Mouse (Mus musculus): ENCODE measurements around the gene Parp3.

The Parp3 gene

GRCm38 (mm10) chr9:106456325-106457162 lies 20.2 kb downstream of the Parp3 start:
- no peak for DNase-seq

GRCm38 (mm10) chr9:106454888-106455681 lies 21.7 kb downstream of the Parp3 start:
- no peak for DNase-seq

- DNase-seq, result no peak
These were observed 22.5 kb downstream of the Parp3 start for GRCm38 (mm10) chr9:106454071-106454761.

GRCm38 (mm10) chr9:106453271-106454070 lies 23.3 kb downstream of the Parp3 start, which contains the start of gene Pcbp4:
Pcbp4 (plus strand) TSS chr9:106453291.
- DNase-seq, result no peak

GRCm38 (mm10) chr9:106452821-106453220 lies 23.9 kb downstream of the Parp3 start:
- peak; percentile 84 for DNase-seq

- DNase-seq, result no peak
These were observed 24.4 kb downstream of the Parp3 start for GRCm38 (mm10) chr9:106452351-106452750.

- no peak for DNase-seq
These were observed 24.9 kb downstream of the Parp3 start for GRCm38 (mm10) chr9:106451899-106452298.

- DNase-seq, result no peak
These were observed 25.5 kb downstream of the Parp3 start for GRCm38 (mm10) chr9:106451298-106451697.

GRCm38 (mm10) chr9:106450661-106451060 lies 26.1 kb downstream of the Parp3 start:
- no peak for DNase-seq

- DNase-seq, result no peak
These were observed 26.8 kb downstream of the Parp3 start for GRCm38 (mm10) chr9:106449947-106450346.

- DNase-seq, result peak; percentile 82
These were observed 28.2 kb downstream of the Parp3 start for GRCm38 (mm10) chr9:106448498-106449031.

GRCm38 (mm10) chr9:106447951-106448350 lies 28.8 kb downstream of the Parp3 start:
- no peak for DNase-seq

- peak; percentile 95 for DNase-seq
These were observed 29.4 kb downstream of the Parp3 start, which contains the start of the genes Abhd14b and Abhd14a for GRCm38 (mm10) chr9:106447348-106447747. Abhd14b (plus strand) TSS chr9:106447459. Abhd14a (minus strand) TSS chr9:106447678.

- no peak for DNase-seq
These were observed 31.9 kb downstream of the Parp3 start for GRCm38 (mm10) chr9:106444836-106445235.

GRCm38 (mm10) chr9:106442680-106443079 lies 34.1 kb downstream of the Parp3 start:
- DNase-seq, result no peak

GRCm38 (mm10) chr9:106436566-106436965 lies 40.2 kb downstream of the Parp3 start:
- no peak for DNase-seq

- DNase-seq, result no peak
These were observed 43.4 kb downstream of the Parp3 start for GRCm38 (mm10) chr9:106433389-106433788.

GRCm38 (mm10) chr9:106430015-106430264 lies 46.8 kb downstream of the Parp3 start:
- DNase-seq, result no peak

- DNase-seq, result peak; percentile 94
These were observed 47.3 kb downstream of the Parp3 start, which contains the start of gene Rpl29 for GRCm38 (mm10) chr9:106429221-106430014. Rpl29 (plus strand) TSS chr9:106429454.

GRCm38 (mm10) chr9:106428719-106429220 lies 48.0 kb downstream of the Parp3 start:
- DNase-seq, result no peak

- DNase-seq, result peak; percentile 78
These were observed 54.9 kb downstream of the Parp3 start for GRCm38 (mm10) chr9:106421865-106422160.
